Mouse (Mus musculus) liver, embryonic 14.5 days (tissue): ENCODE measurements around the gene Rpl6.

Experiments
- CTCF ChIP-seq: IDR thresholded peaks from 2 replicates; pipeline ENCODE4 v1.5.1; 2016; ENCODE audit warnings: antibody characterized with exemption, low read depth, control low read depth
- EP300 ChIP-seq: IDR thresholded peaks from 2 replicates; pipeline ENCODE4 v1.6.1; 2016; ENCODE audit warnings: antibody characterized with exemption, low read depth

DNA sequence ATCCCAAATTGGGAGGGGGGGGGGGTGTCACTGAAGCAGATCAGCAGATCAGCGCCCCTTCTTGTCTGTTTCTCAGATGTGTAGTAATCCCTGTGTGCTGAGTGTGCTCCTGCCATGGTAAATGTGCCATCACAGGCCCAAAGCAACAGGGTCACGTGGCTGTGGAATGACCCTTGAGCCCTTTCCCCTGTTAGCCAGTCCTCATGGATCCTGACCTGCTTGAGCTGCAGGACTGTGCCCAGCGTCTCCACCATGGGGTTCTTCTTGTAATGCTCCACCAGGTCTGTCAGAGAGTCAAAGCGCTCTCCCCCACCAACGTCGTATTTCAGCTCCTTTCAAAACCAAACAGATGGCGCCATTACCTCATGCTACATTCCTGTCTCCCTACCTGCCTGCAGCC, 41.4 kb upstream of the Rpl6 start:
- TF ChIP-seq CTCF (no peak), EP300 (no peak)
